Mouse (Mus musculus): Measurements from ENCODE around the gene Ccr6.
"Not testable (repeated sequence)": the region's sequence is repeated elsewhere in the genome, so short reads cannot be mapped to it uniquely, and the experiment has no call there.

The Ccr6 gene

DNA sequence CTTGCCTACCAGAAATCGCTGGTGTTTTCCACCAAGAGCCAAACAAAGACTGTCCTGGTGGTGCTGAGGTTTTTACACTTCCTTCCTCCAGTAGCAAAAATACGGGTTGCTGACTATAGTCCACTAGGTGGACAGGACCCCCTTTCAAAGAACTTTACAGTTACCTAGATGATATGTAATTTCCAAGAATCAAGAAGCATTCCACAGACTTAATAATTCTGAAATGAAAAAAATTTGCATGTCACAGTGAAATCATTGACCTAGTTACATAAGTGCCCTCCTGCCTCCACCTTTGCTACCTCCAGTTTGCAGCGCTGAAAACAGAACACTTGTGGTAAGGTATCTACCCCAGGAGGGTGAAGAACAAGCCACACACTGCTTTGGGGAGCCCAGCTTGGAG lies at the start of gene Ccr6:
Gene Ccr6 (plus strand): TSS at position 301 of the 400 bp plus-strand sequence.
- no peak for DNase-seq (ENCODE audit: low spot score in 2 of 2)

DNA sequence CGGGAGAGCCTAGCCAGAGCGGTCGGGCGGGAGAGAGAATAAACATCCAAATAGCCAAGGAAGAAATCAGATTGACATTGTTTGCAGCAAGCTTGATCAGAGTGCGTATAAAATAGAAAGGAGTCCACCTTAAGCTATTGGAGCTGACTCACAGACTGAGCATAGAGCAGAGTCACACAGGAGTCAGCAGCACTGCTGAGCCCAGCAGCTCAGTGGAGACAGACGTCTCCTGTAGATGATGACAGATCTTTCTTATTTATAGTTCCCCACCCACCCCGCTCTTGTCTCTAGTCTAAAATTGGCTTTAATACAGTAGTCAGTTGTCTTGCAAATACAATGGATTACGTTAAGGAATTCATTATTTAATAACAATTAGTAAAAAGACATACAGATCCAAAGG lies 42.2 kb upstream of the Ccr6 start:
- no peak for DNase-seq (ENCODE audit: low spot score in 2 of 2)

- DNase-seq (ENCODE audit: low spot score in 2 of 2): no peak
Observed at GRCm38 (mm10) chr17:8195685-8196376, 40.0 kb upstream of the Ccr6 start.

GRCm38 (mm10) chr17:8197652-8198051 lies 38.2 kb upstream of the Ccr6 start:
- DNase-seq (ENCODE audit: low spot score in 2 of 2): no peak

DNA sequence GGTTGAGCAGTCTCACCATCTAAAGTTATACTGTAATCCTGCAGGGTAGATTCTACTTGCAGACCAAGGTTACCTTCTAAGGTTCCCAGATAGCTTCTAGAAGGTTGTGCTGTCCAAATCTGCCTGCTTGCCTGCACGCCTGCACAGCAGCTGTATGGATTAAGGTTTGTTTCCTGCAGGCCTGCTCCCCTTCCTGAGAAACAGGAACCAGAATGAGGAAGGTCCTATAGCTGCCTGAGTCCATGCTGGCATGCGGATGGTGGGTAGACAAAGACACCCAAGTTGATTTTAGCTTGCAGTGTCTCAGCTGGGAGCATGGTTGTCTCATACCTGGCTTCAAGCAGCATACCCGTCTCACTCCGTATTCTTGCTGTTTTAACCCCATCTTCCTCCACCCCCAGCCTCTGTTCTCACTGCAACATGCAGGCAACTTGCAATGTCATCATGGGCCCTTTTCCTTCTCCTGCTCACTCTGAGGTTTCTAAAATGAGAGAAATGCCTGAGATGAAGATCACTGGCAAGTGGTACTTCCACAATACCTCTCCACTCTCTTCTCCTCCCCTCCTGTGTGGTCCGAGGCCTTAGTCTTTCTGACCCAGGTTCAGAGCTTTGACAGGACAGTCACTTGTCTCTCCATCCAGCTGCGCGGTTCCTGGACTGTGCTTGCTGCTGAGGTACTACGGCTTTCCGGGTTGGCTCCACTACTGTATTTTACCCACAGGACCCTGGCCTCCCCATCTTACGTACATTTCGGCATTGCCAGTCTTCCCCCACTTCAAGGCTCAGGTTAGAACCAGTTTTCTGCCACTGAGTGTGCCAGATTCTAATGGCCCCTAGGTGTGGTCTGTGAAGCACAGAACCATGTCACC lies 36.5 kb upstream of the Ccr6 start:
- no peak for DNase-seq (ENCODE audit: low spot score in 2 of 2)

DNA sequence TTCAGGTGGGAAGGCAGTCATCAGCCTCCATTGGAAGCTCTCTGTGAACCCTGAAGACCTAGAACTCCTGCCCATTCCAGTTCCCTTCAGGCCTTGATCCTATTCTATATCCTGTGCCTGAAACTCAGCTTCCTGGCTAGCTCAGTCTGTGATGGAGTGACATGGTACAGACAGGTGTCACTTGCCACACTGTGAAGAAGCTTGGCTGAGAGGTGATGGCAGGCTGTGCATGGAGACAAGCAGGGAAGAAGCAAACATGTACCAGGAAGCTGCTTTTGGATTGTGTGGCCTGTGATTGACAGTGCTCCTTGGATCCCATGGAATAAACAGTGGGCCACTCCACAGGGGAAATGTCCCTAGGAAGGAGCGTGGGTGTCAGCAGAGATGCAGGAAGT lies 35.9 kb upstream of the Ccr6 start:
- DNase-seq (ENCODE audit: low spot score in 2 of 2): no peak

GRCm38 (mm10) chr17:8203487-8203886 lies 32.4 kb upstream of the Ccr6 start:
- DNase-seq (ENCODE audit: low spot score in 2 of 2): no peak

DNA sequence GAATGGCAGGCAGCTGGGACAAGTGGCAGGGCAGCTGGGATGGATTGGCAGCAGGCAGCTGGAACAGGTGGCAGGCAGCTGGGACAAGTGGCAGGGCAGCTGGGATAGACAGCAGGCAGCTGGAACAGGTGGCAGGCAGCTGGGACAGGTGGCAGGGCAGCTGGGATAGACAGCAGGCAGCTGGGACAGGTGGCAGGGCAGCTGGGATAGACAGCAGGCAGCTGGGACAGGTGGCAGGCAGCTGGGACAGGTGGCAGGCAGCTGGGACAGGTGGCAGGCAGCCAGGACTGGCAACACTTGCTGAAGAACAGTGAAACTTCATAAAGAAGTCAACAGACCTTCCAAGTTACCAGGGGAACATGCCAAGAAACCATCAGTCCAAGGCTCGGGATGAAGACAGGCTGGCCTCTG lies 30.6 kb upstream of the Ccr6 start:
- DNase-seq (ENCODE audit: low spot score in 2 of 2): not testable (repeated sequence)

DNA sequence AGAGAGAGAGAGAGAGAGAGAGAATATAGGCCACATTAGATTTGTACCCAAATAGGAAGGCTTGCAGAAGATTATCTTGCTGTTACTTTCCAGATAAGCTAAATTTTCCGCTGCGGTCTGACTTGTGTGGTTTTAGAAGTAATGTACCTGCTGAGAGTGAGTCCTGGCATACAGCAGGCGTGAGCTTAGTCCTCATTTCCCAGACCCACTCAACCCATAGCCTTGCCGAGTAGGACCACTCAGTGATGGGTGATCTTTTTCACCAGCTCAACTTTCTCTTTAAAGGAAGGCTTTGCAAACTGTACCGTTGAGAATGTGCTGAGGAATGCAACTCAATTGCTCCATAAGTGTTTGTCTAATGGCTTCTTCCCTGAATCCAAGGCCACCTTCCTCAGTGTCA lies 29.2 kb upstream of the Ccr6 start:
- no peak for DNase-seq (ENCODE audit: low spot score in 2 of 2)

GRCm38 (mm10) chr17:8209696-8210095 lies 26.1 kb upstream of the Ccr6 start:
- DNase-seq (ENCODE audit: low spot score in 2 of 2): no peak

DNA sequence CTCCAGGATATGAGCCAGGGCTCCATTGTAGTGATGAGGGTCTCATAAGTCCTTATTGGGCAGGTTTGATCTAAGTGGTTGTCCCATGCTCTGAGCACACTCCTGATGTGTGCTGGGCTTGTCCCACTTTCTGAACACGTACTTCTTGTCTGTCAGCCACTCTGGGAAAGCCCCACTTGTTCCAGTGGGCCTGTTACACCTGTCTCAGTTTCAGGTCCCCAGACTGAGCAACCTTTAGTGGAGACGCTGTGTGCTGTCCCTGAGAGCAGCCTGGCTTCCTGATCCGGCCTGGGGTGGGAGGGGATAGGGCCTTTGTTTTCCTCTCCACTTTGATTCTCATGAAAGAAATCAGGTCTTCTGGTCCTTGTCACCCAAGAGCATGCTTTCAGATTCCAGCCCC lies 25.7 kb upstream of the Ccr6 start:
- DNase-seq (ENCODE audit: low spot score in 2 of 2): no peak

- DNase-seq (ENCODE audit: low spot score in 2 of 2): no peak
Observed at GRCm38 (mm10) chr17:8210675-8211074, 25.2 kb upstream of the Ccr6 start.

- no peak for DNase-seq (ENCODE audit: low spot score in 2 of 2)
Observed at GRCm38 (mm10) chr17:8211399-8211798, 24.4 kb upstream of the Ccr6 start.

DNA sequence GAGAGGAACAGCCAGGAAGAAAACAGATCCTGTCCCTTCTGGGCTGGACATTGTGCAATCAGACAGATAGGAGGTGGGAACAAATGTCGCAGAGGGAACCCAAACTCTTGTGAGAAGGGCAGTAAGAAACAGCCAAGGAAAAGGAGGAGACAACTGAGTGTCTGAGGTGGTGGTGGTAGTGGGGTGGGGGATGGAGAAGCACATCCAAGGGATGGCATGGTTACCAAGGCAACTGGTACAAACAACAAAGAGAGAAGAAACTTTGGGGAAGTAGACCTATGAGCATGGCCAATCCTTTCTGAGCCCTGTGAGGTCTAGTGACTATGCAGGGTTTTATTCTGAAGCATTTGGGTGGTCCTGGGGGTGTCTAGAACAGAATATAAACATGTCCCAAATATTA lies 21.5 kb upstream of the Ccr6 start:
- DNase-seq (ENCODE audit: low spot score in 2 of 2): no peak

DNA sequence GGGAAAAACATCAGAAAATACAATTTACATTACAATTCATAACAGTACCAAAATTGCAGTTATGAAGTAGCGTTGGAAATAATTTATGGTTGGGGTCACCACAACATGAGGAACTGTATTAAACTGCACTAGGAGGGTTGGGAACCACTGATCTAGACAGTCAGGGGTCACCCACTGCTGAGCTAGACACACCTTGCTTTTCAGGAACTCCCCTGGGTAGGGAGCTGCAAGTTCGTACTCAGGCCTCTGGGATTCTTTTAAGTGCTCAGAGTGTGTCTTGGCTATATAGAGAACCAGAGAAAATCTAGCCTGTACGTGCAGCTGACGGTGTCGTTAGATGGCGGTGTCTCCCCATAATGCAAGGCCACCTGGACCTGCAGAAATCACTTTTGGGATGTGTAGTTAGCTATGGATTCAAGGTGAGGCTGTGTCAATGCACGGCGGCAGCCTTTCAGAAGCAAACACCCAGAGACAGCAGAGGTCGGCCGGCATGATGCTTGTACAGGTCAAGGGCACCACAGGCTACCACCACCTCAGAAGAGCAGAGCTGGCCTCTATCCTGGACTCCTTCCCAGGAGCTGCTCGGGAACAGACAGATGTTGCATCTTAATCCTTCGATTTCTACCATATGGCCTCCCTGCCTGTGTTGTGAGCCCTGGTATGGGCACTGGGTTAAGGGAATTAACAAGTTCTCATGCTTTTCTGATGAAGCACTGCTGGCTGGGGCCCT lies 20.7 kb upstream of the Ccr6 start:
- DNase-seq (ENCODE audit: low spot score in 2 of 2): no peak

DNA sequence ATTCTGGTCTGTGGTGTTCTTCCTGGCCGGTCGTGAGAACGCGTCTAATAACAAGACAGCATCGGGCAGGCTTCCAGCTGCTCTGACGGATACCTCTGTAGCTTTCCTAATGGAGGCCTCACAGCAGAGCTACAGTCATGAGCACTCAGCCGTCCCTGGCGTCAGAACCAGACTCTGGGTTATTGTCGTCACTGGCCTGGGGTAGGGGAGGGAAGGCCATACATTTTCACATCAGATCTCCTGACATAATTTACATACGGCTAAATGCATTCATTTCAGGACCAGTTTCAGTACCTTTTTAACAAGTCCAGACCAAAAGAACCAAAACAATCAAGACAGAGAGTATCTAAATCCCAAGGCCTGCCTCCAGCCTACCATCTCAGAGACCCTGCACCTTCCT lies 12.6 kb upstream of the Ccr6 start:
- DNase-seq (ENCODE audit: low spot score in 2 of 2): no peak

GRCm38 (mm10) chr17:8224072-8224471 lies 11.8 kb upstream of the Ccr6 start:
- DNase-seq (ENCODE audit: low spot score in 2 of 2): no peak

DNA sequence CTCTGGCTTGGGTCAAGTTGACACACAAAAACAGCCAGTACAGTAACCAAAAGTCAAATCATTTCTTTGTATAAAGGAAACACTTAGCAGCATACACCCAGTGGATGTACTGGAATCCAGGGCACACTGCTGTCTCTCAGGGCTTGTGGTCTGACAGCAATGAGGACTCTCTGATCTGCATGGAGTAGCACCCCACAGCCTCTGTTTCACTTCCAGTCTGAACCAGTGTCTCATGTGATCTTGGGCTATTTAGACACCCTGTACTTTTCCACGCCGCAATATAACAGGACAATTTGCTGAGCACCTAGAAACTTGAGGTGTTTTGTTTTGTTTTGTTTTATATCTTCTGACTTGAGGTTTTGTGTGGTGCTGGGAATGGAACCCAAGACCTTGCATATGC lies 10.7 kb upstream of the Ccr6 start:
- DNase-seq (ENCODE audit: low spot score in 2 of 2): no peak

DNA sequence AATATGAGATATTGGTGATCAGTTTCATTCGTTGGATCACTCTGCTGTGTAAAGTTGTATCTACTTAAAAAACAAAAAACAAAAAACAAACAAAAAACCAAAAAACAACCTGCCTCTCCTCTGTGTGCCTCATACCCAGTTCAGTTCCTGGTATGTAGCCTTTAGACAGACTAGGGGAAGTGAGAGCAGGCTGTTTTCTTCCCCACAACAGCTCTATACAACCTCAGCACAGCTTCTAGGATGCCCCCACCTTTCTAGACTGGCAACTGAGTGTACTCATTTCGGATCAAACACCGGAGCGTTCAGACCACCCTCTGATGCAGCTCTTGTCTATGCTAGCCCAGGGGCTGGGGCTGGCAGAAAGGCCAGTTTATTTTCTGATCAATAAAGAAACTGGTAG lies 10.1 kb upstream of the Ccr6 start:
- DNase-seq (ENCODE audit: low spot score in 2 of 2): no peak

DNA sequence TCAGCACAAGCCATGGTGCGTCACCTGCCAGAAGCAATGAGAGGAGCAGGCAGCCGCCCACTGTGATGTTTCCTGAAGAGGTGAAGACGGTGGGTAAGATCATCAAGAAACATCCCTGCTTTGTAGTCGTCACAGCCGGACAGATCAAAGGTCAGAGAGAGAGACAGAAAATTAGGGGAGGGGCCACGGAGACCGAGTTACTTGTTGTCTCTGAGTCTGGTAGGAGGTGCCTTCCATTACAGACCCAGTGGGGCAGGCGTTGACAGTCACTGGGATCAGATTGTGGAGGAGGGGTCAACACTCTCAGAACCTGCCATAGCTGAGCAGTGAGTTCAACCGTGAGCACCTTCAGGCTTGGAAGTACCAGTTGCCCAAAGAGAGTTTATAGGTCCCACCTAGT lies 7.2 kb upstream of the Ccr6 start:
- DNase-seq (ENCODE audit: low spot score in 2 of 2): no peak

- DNase-seq (ENCODE audit: low spot score in 2 of 2): no peak
Observed at GRCm38 (mm10) chr17:8229607-8230006, 6.2 kb upstream of the Ccr6 start.

DNA sequence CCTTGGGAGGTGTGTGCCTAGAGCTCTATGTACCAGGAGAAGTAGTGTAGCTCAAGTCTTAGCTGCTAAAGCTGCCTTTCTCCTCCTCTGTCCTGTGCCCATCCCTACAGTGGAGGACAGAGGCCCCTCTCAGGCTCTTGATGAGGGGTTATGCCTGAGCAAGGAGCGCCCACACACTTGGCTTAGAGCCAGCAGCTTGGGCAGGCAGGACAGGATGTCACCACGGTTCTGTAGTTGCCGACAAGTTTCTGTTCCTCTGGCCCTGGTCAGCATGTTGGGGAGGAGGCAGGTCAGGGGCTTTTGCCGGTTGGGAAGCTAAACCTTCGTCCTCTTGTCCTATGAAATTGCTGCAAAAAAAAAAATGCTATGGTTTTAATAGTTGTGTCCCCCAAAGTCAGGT lies 3.8 kb upstream of the Ccr6 start:
- no peak for DNase-seq (ENCODE audit: low spot score in 2 of 2)
